In the genomic region with DNA sequence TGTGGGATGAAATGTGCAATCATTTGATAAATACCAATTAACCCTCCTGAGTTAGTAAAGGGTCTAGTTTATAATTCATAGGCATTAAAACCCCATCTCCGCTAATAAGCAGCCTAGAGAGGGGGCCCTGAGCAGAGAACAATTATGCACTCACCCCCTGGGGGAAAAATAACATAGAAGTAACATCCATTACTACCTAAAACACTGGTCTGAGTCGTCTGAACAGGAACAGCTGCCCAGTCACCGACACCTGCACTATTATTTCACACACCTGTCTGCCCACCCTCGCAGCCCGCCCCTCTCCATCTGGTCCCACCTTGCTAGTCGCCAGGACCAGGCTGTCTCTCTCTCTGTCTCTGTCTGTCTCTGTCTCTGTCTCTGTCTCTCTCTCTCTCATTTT, we compare ENCODE assay signal across 11 mouse cellular contexts. TPM values are rescaled to one million over a fixed set of nuclear protein-coding genes. Genes with fewer than 3 reads are reported as not detected.
DNase-seq lines count a peak whose midpoint lies in the region; ATAC-seq and TF ChIP-seq lines count a peak whose summit lies in the region.
"Had no signal": no experiment of that assay in that cellular context is flagged by ENCODE, and none has a peak within 500 bp of the region (broad histone marks: within the 10 kb centered on the region; RNA-seq: fewer than 3 reads in every experiment).

No protein-coding gene starts in this region.

- no peaks in the 10 kb centered on the region for H3K9me3 ChIP-seq in heart, embryonic 14.5 days (ENCODE audit: control insufficient read depth, low read length)
- no peaks in the 10 kb centered on the region for H3K9me3 ChIP-seq in lung, embryonic 16.5 days (ENCODE audit: control insufficient read depth, low read length)
- no peaks in the 10 kb centered on the region for H3K9me3 ChIP-seq in lung, postnatal 0 days (ENCODE audit: low read length)
- no peaks in the 10 kb centered on the region for H3K9me3 ChIP-seq in intestine, embryonic 15.5 days
- no peaks in the 10 kb centered on the region for H3K9me3 ChIP-seq in stomach, embryonic 16.5 days (replicated peaks; ENCODE audit: control insufficient read depth, low read length)

- H3K9ac ChIP-seq in heart, embryonic 14.5 days (ENCODE audit: low read length), result no peak overlapping the region
- H3K9ac ChIP-seq in lung, embryonic 16.5 days (ENCODE audit: low read length), result no peak overlapping the region
- H3K9ac ChIP-seq in lung, postnatal 0 days (replicated peaks; ENCODE audit: low read depth), result no peak overlapping the region
- H3K9ac ChIP-seq in intestine, embryonic 15.5 days, result no peak overlapping the region
- no peak overlapping the region; the same call in 1 of the 2 replicates for H3K9ac ChIP-seq in stomach, embryonic 16.5 days (ENCODE audit: low read length)

- H3K4me2 ChIP-seq in heart, embryonic 14.5 days (ENCODE audit: low read length), result peak overlapping the region; percentile 94
- peak overlapping the region; percentile 91 for H3K4me2 ChIP-seq in lung, embryonic 16.5 days (ENCODE audit: low read depth, low read length)
- no peak overlapping the region for H3K4me2 ChIP-seq in lung, postnatal 0 days (replicated peaks; ENCODE audit: low read depth, low read length)
- peak overlapping the region; percentile 92 for H3K4me2 ChIP-seq in intestine, embryonic 15.5 days (replicated peaks)
- H3K4me2 ChIP-seq in stomach, embryonic 16.5 days (ENCODE audit: low read depth, low read length), result peak overlapping the region; percentile 93; the same call in 1 of the 2 replicates

- peaks cover 15% of the 10 kb centered on the region for H3K27me3 ChIP-seq in heart, embryonic 14.5 days (ENCODE audit: control insufficient read depth, insufficient read depth, low read length)
- peaks cover 3% of the 10 kb centered on the region for H3K27me3 ChIP-seq in lung, embryonic 16.5 days (ENCODE audit: control insufficient read depth, insufficient read depth, low read depth, low read length)
- no peaks in the 10 kb centered on the region for H3K27me3 ChIP-seq in lung, postnatal 0 days (replicated peaks; ENCODE audit: insufficient read depth, low read length)
- no peaks in the 10 kb centered on the region for H3K27me3 ChIP-seq in intestine, embryonic 15.5 days (replicated peaks)
- H3K27me3 ChIP-seq in stomach, embryonic 16.5 days (ENCODE audit: control insufficient read depth, insufficient read depth, low read length), result no peaks in the 10 kb centered on the region

- no peak overlapping the region for H3K27ac ChIP-seq in heart, embryonic 14.5 days (replicated peaks in 1 of 2; ENCODE audit: control insufficient read depth in 1 of 2, insufficient read depth in 1 of 2, low read depth in 2 of 2, low read length in 2 of 2)
- no peak overlapping the region for H3K27ac ChIP-seq in lung, embryonic 16.5 days (ENCODE audit: low read length)
- no peak overlapping the region for H3K27ac ChIP-seq in lung, postnatal 0 days (ENCODE audit: low read length)
- H3K27ac ChIP-seq in intestine, embryonic 15.5 days, result no peak overlapping the region
- no peak overlapping the region for H3K27ac ChIP-seq in stomach, embryonic 16.5 days (ENCODE audit: low read length)

- no peak for DNase-seq in heart, adult 11 months
- no peak for DNase-seq in lung, postnatal 0 days (ENCODE audit: low spot score)
- no peak for DNase-seq in spleen, postnatal 10 days (ENCODE audit: low spot score in 2 of 2)
- DNase-seq: cerebellum, adult 8-10 months; gastrocnemius, postnatal 25 days had no signal

- no peak for TF ChIP-seq EP300 in lung, postnatal 0 days (IDR thresholded peaks at IDR 0.05)

- H3K4me1 ChIP-seq in heart, embryonic 14.5 days (ENCODE audit: control insufficient read depth in 2 of 2, insufficient read depth in 2 of 2, low read length in 2 of 2), result peaks cover 7 to 17% of the 10 kb centered on the region in 2 experiments; a peak in 3 of 4 replicates
- H3K4me1 ChIP-seq in lung, embryonic 16.5 days (replicated peaks; ENCODE audit: control insufficient read depth, insufficient read depth, low read length), result peaks cover 20% of the 10 kb centered on the region
- H3K4me1 ChIP-seq in lung, postnatal 0 days (ENCODE audit: insufficient read depth, low read depth, low read length), result peaks cover 10% of the 10 kb centered on the region; the same call in 1 of the 2 replicates
- peaks cover 12% of the 10 kb centered on the region; the same call in 1 of the 2 replicates for H3K4me1 ChIP-seq in intestine, embryonic 15.5 days (replicated peaks)
- H3K4me1 ChIP-seq in stomach, embryonic 16.5 days (ENCODE audit: control insufficient read depth, insufficient read depth, low read length), result peaks cover 10% of the 10 kb centered on the region

- H3K4me3 ChIP-seq in heart, embryonic 14.5 days (ENCODE audit: control insufficient read depth in 1 of 2, insufficient read depth in 1 of 2, low read depth in 1 of 2, low read length in 2 of 2), result no peak overlapping the region
- no peak overlapping the region; the same call in none of the 2 replicates for H3K4me3 ChIP-seq in lung, embryonic 16.5 days (ENCODE audit: low read length)
- no peak overlapping the region for H3K4me3 ChIP-seq in lung, postnatal 0 days (ENCODE audit: low read depth, low read length)
- H3K4me3 ChIP-seq in intestine, embryonic 15.5 days (replicated peaks), result no peak overlapping the region
- H3K4me3 ChIP-seq in stomach, embryonic 16.5 days (replicated peaks; ENCODE audit: low read length), result no peak overlapping the region

- no peak for TF ChIP-seq CTCF in lung, postnatal 0 days (IDR thresholded peaks at IDR 0.05)

- peaks cover 16% of the 10 kb centered on the region for H3K36me3 ChIP-seq in heart, embryonic 14.5 days (ENCODE audit: control insufficient read depth, insufficient read depth, low read length)
- no peaks in the 10 kb centered on the region; the same call in 1 of the 2 replicates for H3K36me3 ChIP-seq in lung, embryonic 16.5 days (ENCODE audit: control insufficient read depth, insufficient read depth, low read length)
- 0 out of 2 replicates have a peak, but pooled peaks cover 1% of the 10 kb centered on the region for H3K36me3 ChIP-seq in lung, postnatal 0 days (ENCODE audit: insufficient read depth, low read length)
- 0 out of 2 replicates have a peak, but pooled peaks cover 5% of the 10 kb centered on the region for H3K36me3 ChIP-seq in intestine, embryonic 15.5 days
- peaks cover 3% of the 10 kb centered on the region; the same call in 1 of the 2 replicates for H3K36me3 ChIP-seq in stomach, embryonic 16.5 days (ENCODE audit: control insufficient read depth, insufficient read depth, low read length)

- WGBS in heart, embryonic 14.5 days, result 62% methylated on average over 6 of the region's 6 CpGs
- 49% methylated on average over 6 of the region's 6 CpGs for WGBS in lung, embryonic 16.5 days
- 52% methylated on average over 6 of the region's 6 CpGs for WGBS in lung, postnatal 0 days
- WGBS in intestine, embryonic 15.5 days, result 59% methylated on average over 6 of the region's 6 CpGs
- 65% methylated on average over 6 of the region's 6 CpGs for WGBS in stomach, embryonic 16.5 days

- no peak for ATAC-seq in heart, embryonic 14.5 days (ENCODE audit: insufficient number of reproducible peaks, insufficient read depth, low FRiP score, low read depth)
- no peak for ATAC-seq in lung, embryonic 16.5 days (ENCODE audit: low read depth)
- ATAC-seq in lung, postnatal 0 days, result no peak
- ATAC-seq in intestine, embryonic 15.5 days, result no peak
- no peak for ATAC-seq in stomach, embryonic 16.5 days (ENCODE audit: insufficient read depth, low FRiP score)

RNA-seq across cellular contexts. Expression of a gene that starts 18.1 kb away (rescaled TPM):
- polyA plus RNA-seq in heart, embryonic 14.5 days (2014; fragmentation: Nextera tagmentation; extraction: Ambion mirVana), result 29.1 and 30.4 TPM in 2 replicates
- polyA plus RNA-seq in lung, embryonic 16.5 days (2015; fragmentation: Nextera tagmentation; extraction: Ambion mirVana), result 37.3 and 39.2 TPM in 2 replicates
- 28.0 and 29.1 TPM in 2 replicates for polyA plus RNA-seq in lung, postnatal 0 days (2015; fragmentation: Nextera tagmentation; extraction: Ambion mirVana)
- polyA plus RNA-seq in intestine, embryonic 15.5 days (2015; fragmentation: Nextera tagmentation; extraction: Ambion mirVana), result 37.3 and 38.7 TPM in 2 replicates
- polyA plus RNA-seq in stomach, embryonic 16.5 days (2015; fragmentation: Nextera tagmentation; extraction: Ambion mirVana), result 40.2 and 45.4 TPM in 2 replicates

RNA-seq across cellular contexts. Expression of a gene that starts 36.9 kb away (rescaled TPM):
- polyA plus RNA-seq in heart, embryonic 14.5 days (2014; fragmentation: Nextera tagmentation; extraction: Ambion mirVana), result not detected in 2 replicates
- polyA plus RNA-seq in lung, embryonic 16.5 days (2015; fragmentation: Nextera tagmentation; extraction: Ambion mirVana), result not detected in 2 replicates
- not detected in 2 replicates for polyA plus RNA-seq in lung, postnatal 0 days (2015; fragmentation: Nextera tagmentation; extraction: Ambion mirVana)
- not detected in 2 replicates for polyA plus RNA-seq in intestine, embryonic 15.5 days (2015; fragmentation: Nextera tagmentation; extraction: Ambion mirVana)
- not detected in 2 replicates for polyA plus RNA-seq in stomach, embryonic 16.5 days (2015; fragmentation: Nextera tagmentation; extraction: Ambion mirVana)
- polyA plus RNA-seq: erythroblast, embryonic 14.5 days; lung, adult 2 months had no signal

RNA-seq across cellular contexts. Expression of a gene that starts 47.4 kb away (rescaled TPM):
- polyA plus RNA-seq in heart, embryonic 14.5 days (2014; fragmentation: Nextera tagmentation; extraction: Ambion mirVana), result 33.6 and 38.6 TPM in 2 replicates
- 43.4 and 46.4 TPM in 2 replicates for polyA plus RNA-seq in lung, embryonic 16.5 days (2015; fragmentation: Nextera tagmentation; extraction: Ambion mirVana)
- polyA plus RNA-seq in lung, postnatal 0 days (2015; fragmentation: Nextera tagmentation; extraction: Ambion mirVana), result 33.3 and 37.5 TPM in 2 replicates
- 35.0 and 38.7 TPM in 2 replicates for polyA plus RNA-seq in intestine, embryonic 15.5 days (2015; fragmentation: Nextera tagmentation; extraction: Ambion mirVana)
- polyA plus RNA-seq in stomach, embryonic 16.5 days (2015; fragmentation: Nextera tagmentation; extraction: Ambion mirVana), result 48.4 and 51.7 TPM in 2 replicates

RNA-seq across cellular contexts. Expression of a gene that starts 57.3 kb away (rescaled TPM):
- polyA plus RNA-seq in heart, embryonic 14.5 days (2014; fragmentation: Nextera tagmentation; extraction: Ambion mirVana), result 17.4 and 20.8 TPM in 2 replicates
- polyA plus RNA-seq in lung, embryonic 16.5 days (2015; fragmentation: Nextera tagmentation; extraction: Ambion mirVana), result 26.8 and 27.5 TPM in 2 replicates
- 11.3 and 12.8 TPM in 2 replicates for polyA plus RNA-seq in lung, postnatal 0 days (2015; fragmentation: Nextera tagmentation; extraction: Ambion mirVana)
- polyA plus RNA-seq in intestine, embryonic 15.5 days (2015; fragmentation: Nextera tagmentation; extraction: Ambion mirVana), result 21.7 and 22.2 TPM in 2 replicates
- 23.1 and 23.7 TPM in 2 replicates for polyA plus RNA-seq in stomach, embryonic 16.5 days (2015; fragmentation: Nextera tagmentation; extraction: Ambion mirVana)
